Mouse (Mus musculus) hindbrain, embryonic 11.5 days (tissue): ENCODE measurements at regions not wholly inside any gene's neighbourhood (a gene's known extent, or its start where the extent isn't known, plus 50 kb on each side); places are given as distances from the start of the nearest gene placed in this dataset.

Experiments used
- ATAC-seq: fragments of 200-750 bp; cut with Nextera tagmentation; 2 replicates; pipeline ENCODE4 v1.8.0; 2017; ENCODE audit warnings: mild to moderate bottlenecking, moderate TSS enrichment, moderate library complexity; ENCODE audit not compliant: low FRiP score
- DNase-seq: peaks from one replicate; pipeline ENCODE4 v3.0.0-alpha.2; 2015; ENCODE audit warnings: low spot score
- H3K27ac ChIP-seq: fragments of 300-500 bp; sonication (generic); 2 replicates; pipeline ENCODE4 v1.5.1; 2014; ENCODE audit warnings: mild to moderate bottlenecking, low read depth, low read length
- H3K27me3 ChIP-seq: fragments of 300-500 bp; sonication (generic); 2 replicates; pipeline ENCODE4 v1.6.1; 2014; ENCODE audit warnings: mild to moderate bottlenecking, low read length, moderate library complexity, mixed read lengths; ENCODE audit not compliant: control insufficient read depth, insufficient read depth
- H3K36me3 ChIP-seq: fragments of 300-500 bp; sonication (generic); 2 replicates; pipeline ENCODE4 v1.6.1; 2014; ENCODE audit warnings: mild to moderate bottlenecking, low read length, moderate library complexity, mixed read lengths; ENCODE audit not compliant: control insufficient read depth, insufficient read depth
- H3K4me1 ChIP-seq: fragments of 300-500 bp; sonication (generic); replicated peaks from 2 replicates; pipeline ENCODE4 v1.6.1; 2014; ENCODE audit warnings: low read length, mixed read lengths; ENCODE audit not compliant: control insufficient read depth, insufficient read depth
- H3K4me2 ChIP-seq: fragments of 300-500 bp; sonication (generic); replicated peaks from 2 replicates; pipeline ENCODE4 v1.6.1; 2014; ENCODE audit warnings: mild to moderate bottlenecking, low read depth, low read length
- H3K4me3 ChIP-seq: fragments of 300-500 bp; sonication (generic); 2 replicates; pipeline ENCODE4 v1.5.1; 2014; ENCODE audit warnings: low read depth, low read length
- H3K9ac ChIP-seq: fragments of 300-500 bp; sonication (generic); 2 replicates; pipeline ENCODE4 v1.6.1; 2014; ENCODE audit warnings: low read depth, low read length
- H3K9me3 ChIP-seq: fragments of 300-500 bp; sonication (generic); 2 replicates; pipeline ENCODE4 v1.6.1; 2016; ENCODE audit warnings: low read length; ENCODE audit not compliant: control insufficient read depth
- WGBS: fragments of 180-500 bp; shearing (Covaris S2); extraction: QIAGEN DNeasy Blood & Tissue Kit; methylation state at CpG from one replicate; pipeline ENCODE4 v1.1.7; 2014; 5-methylcytosine and 5-hydroxymethylcytosine counted together

GRCm38 (mm10) chr7:145024651-145025050 is 84.9 kb upstream of the Ccnd1 start:
- Histone ChIP-seq H3K27ac (no peak overlapping the region), H3K9ac (no peak overlapping the region), H3K27me3 (peaks cover 3% of the 10 kb centered on the region; the same call in 1 of the 2 replicates), H3K36me3 (no peaks in the 10 kb centered on the region), H3K4me3 (no peak overlapping the region), H3K4me1 (no peaks in the 10 kb centered on the region), H3K4me2 (no peak overlapping the region), H3K9me3 (no peaks in the 10 kb centered on the region)
- ATAC-seq (no peak), DNase-seq (no peak)
- WGBS: 91% methylated on average over 2 of the region's 2 CpGs

DNA sequence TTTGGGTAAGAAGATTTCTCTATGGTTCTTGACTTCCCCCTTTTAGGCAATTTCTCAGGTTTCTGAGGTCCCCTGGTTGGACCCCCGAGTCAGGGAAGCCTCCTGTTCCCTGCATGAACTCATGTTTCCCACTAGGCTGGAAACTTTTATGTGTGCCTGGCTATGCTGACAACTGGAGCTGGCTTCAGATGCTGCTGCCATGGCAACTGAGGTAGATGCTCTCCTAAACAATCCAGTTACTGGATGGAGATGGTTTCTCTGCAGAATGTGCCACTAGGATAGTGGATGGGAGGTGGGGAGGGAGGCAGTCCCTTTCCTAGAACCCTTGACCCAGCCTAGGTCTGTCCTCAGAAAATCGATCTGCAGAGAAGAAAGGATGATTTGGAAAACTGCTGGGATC is 79.4 kb upstream of the Ccnd1 start:
- Histone ChIP-seq H3K4me1 (peaks cover 8% of the 10 kb centered on the region), H3K27ac (no peak overlapping the region), H3K36me3 (no peaks in the 10 kb centered on the region), H3K4me3 (no peak overlapping the region), H3K9ac (no peak overlapping the region), H3K4me2 (no peak overlapping the region), H3K27me3 (no peaks in the 10 kb centered on the region), H3K9me3 (no peaks in the 10 kb centered on the region)
- WGBS: 68% methylated on average over 2 of the region's 2 CpGs
- ATAC-seq (no peak), DNase-seq (no peak)

DNA sequence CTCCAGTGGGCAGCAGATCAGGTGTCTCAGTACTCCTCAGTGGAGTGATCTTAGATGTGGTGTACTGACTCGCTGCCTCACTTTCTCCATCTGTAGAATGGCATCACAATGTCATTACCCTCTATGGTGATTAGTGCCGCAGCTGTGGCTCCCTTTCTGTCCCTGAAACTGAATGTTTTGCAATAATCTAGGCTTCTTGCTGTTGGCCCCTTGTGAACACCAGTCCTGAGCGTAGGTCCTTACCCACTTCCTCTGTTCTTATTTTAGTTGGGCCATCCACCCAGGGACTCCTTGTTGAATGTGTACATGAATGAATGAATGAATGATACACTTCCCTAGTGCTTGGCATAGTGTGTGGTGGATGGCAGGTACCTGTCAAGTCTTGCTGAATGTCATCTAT is 78.4 kb upstream of the Ccnd1 start:
- Histone ChIP-seq H3K4me1 (peaks cover 8% of the 10 kb centered on the region), H3K27me3 (no peaks in the 10 kb centered on the region), H3K36me3 (no peaks in the 10 kb centered on the region), H3K4me3 (no peak overlapping the region), H3K9ac (no peak overlapping the region), H3K4me2 (no peak overlapping the region), H3K27ac (no peak overlapping the region), H3K9me3 (no peaks in the 10 kb centered on the region)
- 83% methylated on average over 3 of the region's 3 CpGs for WGBS
- DNase-seq (no peak), ATAC-seq (no peak)

GRCm38 (mm10) chr7:145015463-145016085 is 75.8 kb upstream of the Ccnd1 start:
- no peak overlapping the region for H3K27ac ChIP-seq

GRCm38 (mm10) chr7:145010757-145011156 is 71.0 kb upstream of the Ccnd1 start:
- H3K4me1 ChIP-seq: peaks cover 6% of the 10 kb centered on the region
- 53% methylated on average over 4 of the region's 4 CpGs for WGBS
- no peaks in the 10 kb centered on the region for H3K36me3 ChIP-seq
- no peak overlapping the region for H3K9ac ChIP-seq
- DNase-seq: no peak
- no peak overlapping the region for H3K4me2 ChIP-seq
- no peak overlapping the region for H3K4me3 ChIP-seq
- H3K27ac ChIP-seq: no peak overlapping the region
- H3K27me3 ChIP-seq: no peaks in the 10 kb centered on the region
- no peak for ATAC-seq
- no peaks in the 10 kb centered on the region for H3K9me3 ChIP-seq

More at GRCm38 (mm10) chr7:145015463-145016085, 75.8 kb upstream of the Ccnd1 start:
- H3K36me3 ChIP-seq: no peaks in the 10 kb centered on the region
- H3K9me3 ChIP-seq: no peaks in the 10 kb centered on the region
- H3K4me1 ChIP-seq: peaks cover 8% of the 10 kb centered on the region
- WGBS: 23% methylated on average over 22 of the region's 22 CpGs
- H3K4me3 ChIP-seq: no peak overlapping the region
- no peak overlapping the region for H3K9ac ChIP-seq
- DNase-seq (peak; percentile 34), ATAC-seq (peak; percentile 64)
- peak overlapping the region; percentile 23; the same call in 1 of the 2 replicates for H3K4me2 ChIP-seq
- no peaks in the 10 kb centered on the region for H3K27me3 ChIP-seq

GRCm38 (mm10) chr7:145010004-145010403 is 70.3 kb upstream of the Ccnd1 start:
- 52% methylated on average over 3 of the region's 3 CpGs for WGBS
- H3K27me3 ChIP-seq: no peaks in the 10 kb centered on the region
- no peaks in the 10 kb centered on the region for H3K36me3 ChIP-seq
- 0 out of 2 replicates have a peak, but pooled peaks cover 2% of the 10 kb centered on the region for H3K4me1 ChIP-seq
- no peak overlapping the region for H3K4me3 ChIP-seq
- H3K9ac ChIP-seq: no peak overlapping the region
- DNase-seq (no peak), ATAC-seq (no peak)
- H3K27ac ChIP-seq: no peak overlapping the region
- H3K9me3 ChIP-seq: no peaks in the 10 kb centered on the region
- H3K4me2 ChIP-seq: no peak overlapping the region

DNA sequence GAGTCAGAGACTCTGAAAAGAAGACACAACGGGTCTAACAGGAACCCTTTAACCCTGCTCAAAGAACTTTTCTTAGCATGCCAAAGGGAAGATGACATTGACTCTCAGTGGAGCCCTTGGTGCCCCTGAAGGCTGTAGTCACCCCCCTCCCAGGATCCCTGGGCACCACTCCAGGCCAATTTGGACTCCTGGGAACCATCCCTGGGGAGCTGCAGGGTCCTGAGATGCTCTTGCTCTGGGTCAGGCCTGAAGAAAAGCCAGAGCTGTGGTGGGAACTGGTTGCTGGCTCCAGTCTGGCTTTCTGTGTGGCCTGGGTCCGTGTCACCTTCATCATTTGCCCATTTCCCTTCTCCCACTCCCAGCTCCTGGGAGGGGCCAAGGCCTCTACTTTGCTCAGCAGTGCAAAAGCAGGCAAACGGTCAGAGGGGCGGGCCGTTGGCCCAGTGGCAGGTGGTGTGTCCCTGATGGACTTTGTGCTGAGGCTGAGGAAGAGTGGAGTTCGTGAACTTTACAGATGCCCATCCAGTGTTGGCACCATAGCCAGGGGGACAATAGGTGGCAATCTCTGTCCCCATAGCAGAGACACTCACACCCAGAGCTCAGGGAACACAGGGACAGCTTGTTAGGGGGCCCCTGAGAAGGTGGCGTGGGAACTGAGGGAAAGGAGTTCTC is 69.1 kb upstream of the Ccnd1 start:
- H3K27me3 ChIP-seq: no peaks in the 10 kb centered on the region
- no peak overlapping the region for H3K4me3 ChIP-seq
- no peaks in the 10 kb centered on the region for H3K36me3 ChIP-seq
- H3K4me2 ChIP-seq: no peak overlapping the region
- ATAC-seq: no peak
- no peak overlapping the region for H3K9ac ChIP-seq
- H3K9me3 ChIP-seq: no peaks in the 10 kb centered on the region
- DNase-seq: no peak
- H3K27ac ChIP-seq: no peak overlapping the region
- H3K4me1 ChIP-seq: 0 out of 2 replicates have a peak, but pooled peaks cover 2% of the 10 kb centered on the region
- WGBS: 76% methylated on average over 7 of the region's 7 CpGs

DNA sequence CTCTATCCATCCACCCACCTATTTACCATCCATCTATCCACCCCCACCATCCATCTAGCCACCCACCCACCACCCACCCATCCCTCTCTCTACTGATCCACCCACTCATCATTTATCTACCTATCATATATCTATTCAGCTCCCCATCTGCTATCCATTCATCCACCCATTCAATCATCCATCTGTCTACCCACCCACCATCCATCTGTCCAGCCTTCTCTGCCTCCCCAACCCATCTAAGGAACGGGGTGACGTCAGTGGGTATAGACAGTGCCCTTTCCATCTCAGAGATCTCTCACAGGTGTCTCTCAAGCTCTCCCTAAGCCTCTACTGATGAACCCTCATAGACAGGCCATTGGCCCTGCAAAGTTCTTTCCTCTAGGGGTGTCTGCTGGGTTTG is 67.5 kb upstream of the Ccnd1 start:
- Histone ChIP-seq H3K27ac (no peak overlapping the region), H3K9me3 (no peaks in the 10 kb centered on the region), H3K4me3 (no peak overlapping the region), H3K9ac (no peak overlapping the region), H3K4me2 (no peak overlapping the region), H3K4me1 (0 out of 2 replicates have a peak, but pooled peaks cover 2% of the 10 kb centered on the region), H3K36me3 (no peaks in the 10 kb centered on the region), H3K27me3 (no peaks in the 10 kb centered on the region)
- DNase-seq (no peak), ATAC-seq (no peak)
- 84% methylated on average over 2 of the region's 2 CpGs for WGBS

DNA sequence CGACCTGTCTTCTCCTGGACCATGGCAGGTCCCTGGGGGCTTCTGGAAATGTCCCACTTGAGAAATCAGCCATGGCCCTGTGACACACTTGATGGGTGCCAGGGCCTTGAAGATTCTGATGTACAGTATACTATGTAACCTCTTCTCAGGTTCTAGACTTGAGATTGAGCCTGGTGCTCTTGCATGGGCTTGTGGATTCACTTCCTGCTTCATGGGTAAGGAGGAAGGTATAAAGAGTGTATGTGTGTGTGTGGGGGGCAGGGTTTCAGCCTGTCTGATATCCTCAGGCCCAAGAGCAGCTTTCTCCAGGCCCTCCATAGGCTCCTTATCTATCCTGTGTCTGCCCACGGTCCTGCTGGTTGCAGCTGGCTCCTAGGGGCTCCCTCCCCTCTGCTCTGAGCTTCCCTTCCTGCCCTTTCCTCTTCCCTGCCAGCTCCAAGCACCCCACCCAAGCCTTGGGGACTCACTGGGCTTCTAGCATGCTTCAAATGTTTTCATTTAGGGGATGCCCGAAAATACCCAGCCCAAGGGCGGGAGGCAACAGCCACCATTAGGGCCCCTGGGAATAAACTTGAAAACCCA is 61.9 kb upstream of the Ccnd1 start:
- WGBS: 64% methylated on average over 4 of the region's 4 CpGs
- H3K4me3 ChIP-seq: no peak overlapping the region
- H3K36me3 ChIP-seq: no peaks in the 10 kb centered on the region
- ATAC-seq (no peak), DNase-seq (no peak)
- H3K4me1 ChIP-seq: no peaks in the 10 kb centered on the region
- no peak overlapping the region for H3K4me2 ChIP-seq
- H3K27me3 ChIP-seq: no peaks in the 10 kb centered on the region
- H3K9ac ChIP-seq: no peak overlapping the region
- H3K27ac ChIP-seq: no peak overlapping the region; the same call in 1 of the 2 replicates
- no peaks in the 10 kb centered on the region for H3K9me3 ChIP-seq
